Mouse (Mus musculus): ENCODE data around the gene Usp7. TPM values are rescaled to one million over a fixed set of nuclear protein-coding genes. Genes with fewer than 3 reads are reported as not detected.
"Not testable (repeated sequence)": the region's sequence is repeated elsewhere in the genome, so short reads cannot be mapped to it uniquely, and the experiment has no call there.

The Usp7 gene
- polyA plus RNA-seq, 1 experiment from 2014 or later = 15.7 TPM

DNA sequence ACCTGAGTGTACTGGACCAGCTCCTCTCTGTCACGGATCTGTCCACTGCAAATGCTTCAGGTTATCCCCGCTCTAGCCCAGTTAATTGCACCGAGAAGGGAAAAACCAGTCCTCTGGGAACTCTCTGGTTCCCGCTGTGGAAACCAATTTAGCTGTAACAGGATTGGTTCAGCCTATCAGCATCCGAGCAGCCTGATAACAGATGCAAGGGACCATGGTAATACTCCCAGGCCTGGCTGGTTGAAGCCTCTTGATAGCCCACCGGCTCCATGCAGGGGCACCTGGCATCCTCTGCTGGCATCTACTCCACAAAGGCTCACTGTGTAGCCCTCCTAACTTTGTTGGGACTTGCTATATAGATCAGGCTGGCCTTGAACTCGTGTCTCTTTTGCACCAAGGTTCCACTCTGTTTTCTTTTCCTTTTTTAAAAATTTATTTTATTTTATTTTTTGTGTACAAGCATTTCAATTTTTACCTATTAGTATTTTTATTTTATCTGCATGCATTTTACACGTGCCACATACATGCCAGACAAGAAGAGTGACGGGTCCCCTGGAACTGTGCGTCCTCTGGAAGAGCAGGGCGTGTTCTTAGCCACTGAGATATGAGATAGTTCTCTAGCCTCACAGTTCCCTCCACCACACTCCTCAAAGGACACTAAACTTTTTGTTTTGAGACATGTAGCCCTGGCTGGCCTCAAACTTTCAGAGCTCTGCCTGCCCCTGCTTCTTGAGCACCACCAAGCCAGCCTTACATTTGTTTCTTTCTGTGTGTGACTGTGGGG is 27.8 kb downstream of the Usp7 start:
- Histone ChIP-seq H3K9ac (ENCODE audit: low read length) (no peak overlapping the region), H3K4me2 (replicated peaks; ENCODE audit: low read depth) (no peak overlapping the region), H3K4me1 (replicated peaks; ENCODE audit: control insufficient read depth, insufficient read depth) (no peaks in the 10 kb centered on the region), H3K27ac (replicated peaks) (no peak overlapping the region), H3K36me3 (ENCODE audit: control insufficient read depth, insufficient read depth, low read length) (no peaks in the 10 kb centered on the region), H3K4me3 (ENCODE audit: low read depth, low read length) (no peak overlapping the region), H3K9me3 (ENCODE audit: control insufficient read depth, low read length) (no peaks in the 10 kb centered on the region), H3K27me3 (ENCODE audit: control insufficient read depth, insufficient read depth, low read length) (no peaks in the 10 kb centered on the region)
- DNase-seq (ENCODE audit: low spot score) (no peak), ATAC-seq (ENCODE audit: low FRiP score, low TSS enrichment) (no peak)
- TF ChIP-seq CTCF (IDR thresholded peaks at IDR 0.05; ENCODE audit: low read depth) (no peak), EP300 (optimal IDR thresholded peaks at IDR 0.05) (no peak)
- 72% methylated on average over 11 of the region's 11 CpGs for WGBS

DNA sequence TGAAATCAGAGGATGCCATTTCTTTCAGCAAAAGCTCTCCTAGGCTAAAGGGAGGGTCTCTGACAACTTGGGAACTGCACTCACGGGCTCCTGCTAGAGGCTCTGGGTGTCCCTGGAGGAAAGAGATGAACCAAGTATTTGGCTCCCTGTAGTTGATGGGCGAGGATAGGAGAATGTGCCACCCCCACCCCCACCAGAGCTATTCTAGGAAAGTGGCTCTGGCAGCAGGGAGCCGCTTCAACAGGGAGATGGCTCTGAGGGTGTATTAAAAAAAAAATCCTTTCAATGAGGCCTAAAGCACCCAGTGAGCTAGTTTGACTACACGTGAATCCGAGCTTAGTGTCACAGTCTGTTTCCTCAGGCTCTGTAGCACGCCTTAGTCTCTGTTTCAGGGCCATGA is 29.1 kb downstream of the Usp7 start:
- H3K27ac ChIP-seq (replicated peaks) = no peak overlapping the region
- no peaks in the 10 kb centered on the region for H3K9me3 ChIP-seq (ENCODE audit: control insufficient read depth, low read length)
- TF ChIP-seq CTCF (IDR thresholded peaks at IDR 0.05; ENCODE audit: low read depth) = no peak
- no peak for TF ChIP-seq EP300 (optimal IDR thresholded peaks at IDR 0.05)
- 64% methylated on average over 6 of the region's 6 CpGs for WGBS
- no peaks in the 10 kb centered on the region for H3K36me3 ChIP-seq (ENCODE audit: control insufficient read depth, insufficient read depth, low read length)
- H3K9ac ChIP-seq (ENCODE audit: low read length) = no peak overlapping the region
- ATAC-seq (ENCODE audit: low FRiP score, low TSS enrichment) (no peak), DNase-seq (ENCODE audit: low spot score) (no peak)
- no peak overlapping the region for H3K4me3 ChIP-seq (ENCODE audit: low read depth, low read length)
- H3K4me2 ChIP-seq (replicated peaks; ENCODE audit: low read depth) = no peak overlapping the region
- H3K27me3 ChIP-seq (ENCODE audit: control insufficient read depth, insufficient read depth, low read length) = no peaks in the 10 kb centered on the region
- H3K4me1 ChIP-seq (replicated peaks; ENCODE audit: control insufficient read depth, insufficient read depth) = no peaks in the 10 kb centered on the region

DNA sequence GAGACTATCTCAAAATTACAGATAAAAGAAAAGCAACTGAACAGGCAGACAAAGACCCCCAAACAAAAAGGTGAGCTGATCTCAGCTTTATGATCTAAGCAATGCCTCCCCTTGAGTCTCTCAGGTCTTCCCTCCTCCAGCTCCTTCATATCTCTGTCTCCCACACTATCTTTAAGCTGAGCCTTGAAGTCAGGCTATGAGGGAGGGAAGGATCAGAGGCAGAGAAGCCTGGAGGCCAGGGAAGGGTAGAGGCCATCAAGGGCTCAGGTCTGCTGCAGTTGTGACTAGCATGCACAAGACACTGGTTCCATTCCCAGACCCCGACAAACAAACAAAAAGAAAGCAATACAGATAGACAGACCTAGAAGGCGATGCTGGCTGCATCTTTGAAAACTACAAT is 30.2 kb downstream of the Usp7 start:
- no peak overlapping the region for H3K9ac ChIP-seq (ENCODE audit: low read length)
- no peaks in the 10 kb centered on the region for H3K36me3 ChIP-seq (ENCODE audit: control insufficient read depth, insufficient read depth, low read length)
- ATAC-seq (ENCODE audit: low FRiP score, low TSS enrichment) = no peak
- DNase-seq (ENCODE audit: low spot score) = no peak
- TF ChIP-seq CTCF (IDR thresholded peaks at IDR 0.05; ENCODE audit: low read depth) = no peak
- TF ChIP-seq EP300 (optimal IDR thresholded peaks at IDR 0.05) = no peak
- H3K27ac ChIP-seq (replicated peaks) = no peak overlapping the region
- 89% methylated on average over 2 of the region's 2 CpGs for WGBS
- no peaks in the 10 kb centered on the region for H3K9me3 ChIP-seq (ENCODE audit: control insufficient read depth, low read length)
- H3K4me2 ChIP-seq (replicated peaks; ENCODE audit: low read depth) = no peak overlapping the region
- H3K4me1 ChIP-seq (replicated peaks; ENCODE audit: control insufficient read depth, insufficient read depth) = no peaks in the 10 kb centered on the region
- no peak overlapping the region for H3K4me3 ChIP-seq (ENCODE audit: low read depth, low read length)
- no peaks in the 10 kb centered on the region for H3K27me3 ChIP-seq (ENCODE audit: control insufficient read depth, insufficient read depth, low read length)

DNA sequence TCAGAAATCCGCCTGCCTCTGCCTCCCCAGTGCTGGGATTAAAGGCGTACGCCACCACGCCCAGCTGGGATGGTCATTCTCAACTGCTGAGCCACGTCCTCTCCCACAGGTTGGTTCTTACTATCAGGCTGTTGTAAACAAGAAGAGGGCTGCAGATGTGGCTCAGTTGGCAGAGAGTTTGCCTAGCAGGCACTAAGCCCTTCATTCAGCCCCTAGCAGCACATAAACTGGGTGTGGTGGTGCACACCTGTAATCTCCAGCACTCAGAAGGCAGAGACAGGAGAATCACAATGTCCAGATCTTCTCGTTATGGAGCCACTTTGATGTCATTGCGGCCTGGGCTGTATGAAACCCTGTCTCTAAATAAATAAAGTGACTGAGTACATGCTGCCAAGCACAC is 31.1 kb downstream of the Usp7 start:
- Histone ChIP-seq H3K27me3 (ENCODE audit: control insufficient read depth, insufficient read depth, low read length) (no peaks in the 10 kb centered on the region), H3K9me3 (ENCODE audit: control insufficient read depth, low read length) (no peaks in the 10 kb centered on the region), H3K4me1 (replicated peaks; ENCODE audit: control insufficient read depth, insufficient read depth) (no peaks in the 10 kb centered on the region), H3K27ac (replicated peaks) (no peak overlapping the region), H3K4me2 (replicated peaks; ENCODE audit: low read depth) (no peak overlapping the region), H3K36me3 (ENCODE audit: control insufficient read depth, insufficient read depth, low read length) (no peaks in the 10 kb centered on the region), H3K9ac (ENCODE audit: low read length) (no peak overlapping the region), H3K4me3 (ENCODE audit: low read depth, low read length) (no peak overlapping the region)
- 86% methylated on average over 6 of the region's 7 CpGs for WGBS
- no peak for DNase-seq (ENCODE audit: low spot score)
- TF ChIP-seq EP300 (optimal IDR thresholded peaks at IDR 0.05) (no peak), CTCF (IDR thresholded peaks at IDR 0.05; ENCODE audit: low read depth) (no peak)
- ATAC-seq (ENCODE audit: low FRiP score, low TSS enrichment) = no peak

DNA sequence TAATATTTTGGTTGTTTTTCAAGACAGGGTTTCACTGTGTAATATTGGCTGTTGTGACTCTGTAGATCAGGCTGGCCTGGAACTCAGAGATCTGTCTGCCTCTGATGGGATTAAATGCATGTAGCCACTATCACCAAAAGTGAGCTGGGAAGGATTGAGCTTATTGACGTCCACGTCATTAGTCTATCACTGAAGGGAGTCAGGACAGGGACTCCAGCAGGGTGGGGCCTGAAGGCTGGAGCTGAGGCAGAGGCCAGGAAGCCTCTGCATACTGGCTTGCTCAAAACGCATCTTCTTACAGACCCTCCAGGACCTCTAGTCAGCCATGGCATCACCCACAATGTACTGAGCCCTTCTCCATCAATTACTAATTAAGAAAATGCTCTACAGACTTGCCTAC is 33.1 kb downstream of the Usp7 start:
- Histone ChIP-seq H3K9ac (ENCODE audit: low read length) (no peak overlapping the region), H3K9me3 (ENCODE audit: control insufficient read depth, low read length) (no peaks in the 10 kb centered on the region), H3K4me3 (ENCODE audit: low read depth, low read length) (no peak overlapping the region), H3K4me2 (replicated peaks; ENCODE audit: low read depth) (no peak overlapping the region), H3K36me3 (ENCODE audit: control insufficient read depth, insufficient read depth, low read length) (no peaks in the 10 kb centered on the region), H3K4me1 (replicated peaks; ENCODE audit: control insufficient read depth, insufficient read depth) (no peaks in the 10 kb centered on the region), H3K27ac (replicated peaks) (no peak overlapping the region), H3K27me3 (ENCODE audit: control insufficient read depth, insufficient read depth, low read length) (no peaks in the 10 kb centered on the region)
- 70% methylated on average over 3 of the region's 3 CpGs for WGBS
- no peak for DNase-seq (ENCODE audit: low spot score)
- no peak for TF ChIP-seq EP300 (optimal IDR thresholded peaks at IDR 0.05)
- no peak for TF ChIP-seq CTCF (IDR thresholded peaks at IDR 0.05; ENCODE audit: low read depth)
- no peak for ATAC-seq (ENCODE audit: low FRiP score, low TSS enrichment)

DNA sequence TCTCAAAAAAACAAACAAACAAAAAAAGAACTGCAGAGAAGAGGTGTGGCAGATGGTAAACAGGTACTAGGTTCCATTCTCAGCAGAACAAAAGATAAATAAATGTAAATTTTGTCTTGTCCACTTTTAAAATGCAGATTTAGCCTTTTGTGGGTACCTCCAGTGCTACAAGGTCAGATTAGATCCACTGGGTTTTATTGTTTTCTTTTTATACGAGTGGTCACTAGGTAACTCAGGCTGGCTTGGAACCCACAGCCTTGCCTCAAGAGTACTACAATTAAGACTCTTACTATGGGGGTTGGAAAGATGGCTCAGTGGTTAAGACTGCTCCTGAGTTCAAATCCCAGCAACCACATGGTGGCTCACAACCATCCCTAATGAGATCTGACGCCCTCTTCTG is 33.9 kb downstream of the Usp7 start:
- H3K27ac ChIP-seq (replicated peaks) = no peak overlapping the region
- no peak overlapping the region for H3K9ac ChIP-seq (ENCODE audit: low read length)
- ATAC-seq (ENCODE audit: low FRiP score, low TSS enrichment) = no peak
- no peaks in the 10 kb centered on the region for H3K9me3 ChIP-seq (ENCODE audit: control insufficient read depth, low read length)
- no peak overlapping the region for H3K4me3 ChIP-seq (ENCODE audit: low read depth, low read length)
- no peaks in the 10 kb centered on the region for H3K27me3 ChIP-seq (ENCODE audit: control insufficient read depth, insufficient read depth, low read length)
- H3K36me3 ChIP-seq (ENCODE audit: control insufficient read depth, insufficient read depth, low read length) = no peaks in the 10 kb centered on the region
- WGBS = 75% methylated on average over 2 of the region's 2 CpGs
- H3K4me1 ChIP-seq (replicated peaks; ENCODE audit: control insufficient read depth, insufficient read depth) = no peaks in the 10 kb centered on the region
- no peak for TF ChIP-seq CTCF (IDR thresholded peaks at IDR 0.05; ENCODE audit: low read depth)
- TF ChIP-seq EP300 (optimal IDR thresholded peaks at IDR 0.05) = no peak
- DNase-seq (ENCODE audit: low spot score) = no peak
- H3K4me2 ChIP-seq (replicated peaks; ENCODE audit: low read depth) = no peak overlapping the region

DNA sequence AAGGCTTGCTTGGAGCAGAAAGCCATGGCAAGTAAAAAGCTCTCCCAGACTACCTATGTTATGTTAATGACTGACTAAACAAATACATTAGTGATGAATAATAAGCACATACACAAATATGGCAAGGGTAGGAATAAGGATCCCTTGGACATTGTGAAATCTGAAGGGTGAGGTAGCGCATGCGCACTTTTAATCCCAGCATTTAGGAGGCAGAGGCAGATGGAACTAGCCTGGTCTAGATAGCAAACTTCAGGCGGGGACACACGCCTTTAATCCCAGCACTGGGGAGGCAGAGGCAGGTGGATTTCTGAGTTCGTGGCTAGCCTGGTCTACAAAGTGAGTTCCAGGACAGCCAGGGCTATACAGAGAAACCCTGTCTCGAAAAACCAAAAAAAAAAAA is 34.5 kb downstream of the Usp7 start:
- not testable (repeated sequence) for DNase-seq (ENCODE audit: low spot score); H3K4me3 ChIP-seq (ENCODE audit: low read depth, low read length); H3K27ac ChIP-seq (replicated peaks); H3K4me2 ChIP-seq (replicated peaks; ENCODE audit: low read depth); H3K27me3 ChIP-seq (ENCODE audit: control insufficient read depth, insufficient read depth, low read length); H3K9me3 ChIP-seq (ENCODE audit: control insufficient read depth, low read length); H3K36me3 ChIP-seq (ENCODE audit: control insufficient read depth, insufficient read depth, low read length); H3K4me1 ChIP-seq (replicated peaks; ENCODE audit: control insufficient read depth, insufficient read depth); ATAC-seq (ENCODE audit: low FRiP score, low TSS enrichment); H3K9ac ChIP-seq (ENCODE audit: low read length)
- WGBS = 94% methylated on average over 5 of the region's 6 CpGs
